Mouse (Mus musculus) macrophage (primary cell): ENCODE measurements around the gene Spryd7. TPM values are rescaled to one million over a fixed set of nuclear protein-coding genes. Genes with fewer than 3 reads are reported as not detected.

Source experiments
- H3K27ac ChIP-seq: fragments of 350-480 bp; formaldehyde crosslinking; 2 replicates; pipeline ENCODE4 v1.9.0; 2021
- H3K36me3 ChIP-seq: fragments of 350-480 bp; formaldehyde crosslinking; 2 replicates; pipeline ENCODE4 v1.9.0; 2021; ENCODE audit errors: inconsistent target
- H3K4me3 ChIP-seq: fragments of 350-480 bp; formaldehyde crosslinking; 2 replicates; pipeline ENCODE4 v1.9.0; 2021; ENCODE audit errors: inconsistent target
- H3K79me2 ChIP-seq: fragments of 350-480 bp; formaldehyde crosslinking; 2 replicates; pipeline ENCODE4 v1.9.0; 2021; ENCODE audit errors: inconsistent target
- WGBS: methylation state at CpG from one replicate; pipeline ENCODE4 v1.1.7; 2026; ENCODE audit warnings: inconsistent platforms; ENCODE audit not compliant: missing documents; 5-methylcytosine and 5-hydroxymethylcytosine counted together
- polyA plus RNA-seq: library from polyadenylated mRNA; stranded (reverse); fragments of 250-400 nt; gene quantifications from 3 replicates; pipeline ENCODE4 v1.2.4, GENCODE M21; 2018; ENCODE audit warnings: inconsistent platforms

The Spryd7 gene
- polyA plus RNA-seq, 1 experiment from 2014 or later, result 22.4 TPM

DNA sequence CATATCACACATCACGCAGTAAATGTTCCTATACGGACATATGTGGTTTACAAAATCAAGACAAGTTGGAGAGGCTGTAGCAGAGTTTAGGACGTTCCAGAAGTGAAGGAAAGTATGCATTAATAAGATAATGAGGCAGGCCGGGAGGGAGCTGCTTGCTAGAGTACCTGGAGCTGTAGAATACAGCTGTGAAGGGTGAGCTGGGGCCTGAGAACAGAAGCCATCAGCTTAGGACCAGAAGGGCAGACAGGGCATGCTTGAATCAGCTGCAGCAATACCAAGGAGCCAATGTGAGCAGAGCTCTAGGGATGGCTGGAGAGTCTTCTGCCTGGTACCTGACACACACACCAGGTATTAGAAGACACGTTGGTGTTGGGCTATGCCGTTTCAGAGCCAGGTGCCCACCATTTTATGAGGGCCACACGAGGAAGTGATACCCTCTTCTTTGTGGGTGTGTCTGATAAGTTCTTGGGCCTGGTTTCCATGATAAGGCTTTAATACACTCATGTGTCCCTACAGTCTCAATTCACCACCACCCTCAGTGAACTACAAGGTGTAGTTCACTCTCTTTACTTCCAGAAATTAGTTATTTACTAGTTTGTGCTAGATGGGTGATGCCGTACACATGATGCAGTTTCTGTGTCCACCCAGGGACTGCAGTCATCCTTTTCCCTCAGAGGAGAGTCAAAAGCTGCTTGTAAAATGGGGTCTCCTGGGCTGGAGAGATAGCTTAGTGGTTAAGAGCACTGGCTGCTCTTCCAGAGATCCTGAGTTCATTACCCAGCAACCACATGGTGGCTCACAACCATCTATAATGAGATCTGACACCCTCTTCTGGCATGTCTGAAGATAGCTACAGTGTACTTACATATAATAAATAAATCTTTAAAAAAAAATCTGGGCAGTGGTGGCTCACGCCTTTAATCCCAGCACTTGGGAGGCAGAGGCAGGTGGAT lies 39.9 kb downstream of the Spryd7 start:
- Histone ChIP-seq H3K36me3 (no peaks in the 10 kb centered on the region), H3K4me3 (no peak overlapping the region), H3K79me2 (no peaks in the 10 kb centered on the region), H3K27ac (peak overlapping the region; percentile 89; the same call in 1 of the 2 replicates)
- 87% methylated on average over 9 of the region's 9 CpGs for WGBS

GRCm38 (mm10) chr14:61511494-61511893 lies 45.2 kb downstream of the Spryd7 start:
- WGBS, result 86% methylated on average over 2 of the region's 2 CpGs
- Histone ChIP-seq H3K27ac (no peak overlapping the region), H3K4me3 (no peak overlapping the region), H3K79me2 (no peaks in the 10 kb centered on the region), H3K36me3 (no peaks in the 10 kb centered on the region)

GRCm38 (mm10) chr14:61497716-61498490 lies 58.8 kb downstream of the Spryd7 start:
- WGBS, result 46% methylated on average over 20 of the region's 20 CpGs
- Histone ChIP-seq H3K27ac (no peak overlapping the region), H3K79me2 (no peaks in the 10 kb centered on the region), H3K4me3 (no peak overlapping the region), H3K36me3 (no peaks in the 10 kb centered on the region)

- Histone ChIP-seq H3K79me2 (no peaks in the 10 kb centered on the region), H3K27ac (no peak overlapping the region), H3K36me3 (no peaks in the 10 kb centered on the region), H3K4me3 (no peak overlapping the region)
- 53% methylated on average over 6 of the region's 6 CpGs for WGBS
Observed at GRCm38 (mm10) chr14:61493511-61494135, 63.1 kb downstream of the Spryd7 start.

Other genes with a start within 250 kb of the Spryd7 start
- gene Arl11, start 247.1 kb downstream of the Spryd7 start, polyA plus RNA-seq, result 105 to 134 TPM (median 133 TPM) in 3 replicates
- 1.0 to 3.2 TPM (median 1.8 TPM) in 3 replicates for gene Ebpl, start 196.4 kb downstream of the Spryd7 start, polyA plus RNA-seq
- gene Kpna3, start 117.0 kb downstream of the Spryd7 start, polyA plus RNA-seq, result 41.3 to 59.7 TPM (median 53.6 TPM) in 3 replicates
- gene Trim13, start 41.4 kb upstream of the Spryd7 start, polyA plus RNA-seq, result 6.3 to 8.2 TPM (median 7.2 TPM) in 3 replicates
- gene Kcnrg, start 50.6 kb upstream of the Spryd7 start, polyA plus RNA-seq, result not detected in 3 replicates